Mouse (Mus musculus) heart, embryonic 11.5 days (tissue): ENCODE results near the gene Ptpn1. TPM values are rescaled to one million over a fixed set of nuclear protein-coding genes. Genes with fewer than 3 reads are reported as not detected.

Experiments used
- ATAC-seq: fragments of 200-750 bp; cut with Nextera tagmentation; replicated peaks from 2 replicates; pipeline ENCODE4 v1.8.0; 2017; ENCODE audit warnings: moderate library complexity; ENCODE audit not compliant: insufficient number of reproducible peaks, low FRiP score, low TSS enrichment
- H3K27ac ChIP-seq: fragments of 300-500 bp; sonication (generic); 2 replicates; pipeline ENCODE4 v1.5.1; 2014; ENCODE audit warnings: mild to moderate bottlenecking, low read depth, low read length
- H3K27me3 ChIP-seq: fragments of 300-500 bp; sonication (generic); 2 replicates; pipeline ENCODE4 v1.6.1; 2014; ENCODE audit warnings: mild to moderate bottlenecking, low read length, mixed read lengths; ENCODE audit not compliant: control insufficient read depth, insufficient read depth
- H3K36me3 ChIP-seq: fragments of 300-500 bp; sonication (generic); 2 replicates; pipeline ENCODE4 v1.6.1; 2014; ENCODE audit warnings: mild to moderate bottlenecking, low read length, moderate library complexity, mixed read lengths; ENCODE audit not compliant: control insufficient read depth, insufficient read depth
- H3K4me1 ChIP-seq: fragments of 300-500 bp; sonication (generic); 2 replicates; pipeline ENCODE4 v1.6.1; 2014; ENCODE audit warnings: low read length; ENCODE audit not compliant: control insufficient read depth, insufficient read depth
- H3K4me2 ChIP-seq: fragments of 300-500 bp; sonication (generic); 2 replicates; pipeline ENCODE4 v1.6.1; 2014; ENCODE audit warnings: mild to moderate bottlenecking, moderate library complexity
- H3K4me3 ChIP-seq: fragments of 300-500 bp; sonication (generic); 2 replicates; pipeline ENCODE4 v1.5.1; 2014; ENCODE audit warnings: low read depth, low read length
- H3K9ac ChIP-seq: fragments of 300-500 bp; sonication (generic); 2 replicates; pipeline ENCODE4 v1.6.1; 2014; ENCODE audit warnings: mild to moderate bottlenecking, low read depth, low read length, moderate library complexity
- H3K9me3 ChIP-seq: fragments of 300-500 bp; sonication (generic); replicated peaks from 2 replicates; pipeline ENCODE4 v1.6.1; 2016; ENCODE audit warnings: low read length; ENCODE audit not compliant: control insufficient read depth
- WGBS: fragments of 180-500 bp; shearing (Covaris S2); extraction: QIAGEN DNeasy Blood & Tissue Kit; methylation state at CpG from one replicate; pipeline ENCODE4 v1.1.7; 2014; ENCODE audit not compliant: insufficient replicate concordance; 5-methylcytosine and 5-hydroxymethylcytosine counted together
- polyA plus RNA-seq: library from polyadenylated mRNA; unstranded; fragments of >200 nt; fragmentation: Nextera tagmentation; extraction: Ambion mirVana; gene quantifications from 2 replicates; pipeline ENCODE4 v1.2.1, GENCODE M21; 2014

Ptpn1 gene
- polyA plus RNA-seq, 1 experiment from 2014 or later, result 46.7 TPM

GRCm38 (mm10) chr2:167897896-167898295, 34.0 kb upstream of the Ptpn1 start:
- WGBS, result 85% methylated on average over 8 of the region's 8 CpGs

GRCm38 (mm10) chr2:167899989-167900421, 31.9 kb upstream of the Ptpn1 start:
- H3K27me3 ChIP-seq, result peaks cover 6% of the 10 kb centered on the region; the same call in 1 of the 2 replicates
- no peak overlapping the region; the same call in 1 of the 2 replicates for H3K27ac ChIP-seq
- peak; percentile 70 for ATAC-seq
- H3K9me3 ChIP-seq, result no peaks in the 10 kb centered on the region; the same call in 1 of the 2 replicates
- peaks cover 14% of the 10 kb centered on the region for H3K4me1 ChIP-seq
- H3K36me3 ChIP-seq, result no peaks in the 10 kb centered on the region
- WGBS, result 15% methylated on average over 16 of the region's 16 CpGs
- peak overlapping the region; percentile 57 for H3K4me2 ChIP-seq
- H3K4me3 ChIP-seq, result no peak overlapping the region; the same call in 1 of the 2 replicates
- no peak overlapping the region for H3K9ac ChIP-seq

More at GRCm38 (mm10) chr2:167897896-167898295, 34.0 kb upstream of the Ptpn1 start:
- H3K27me3 ChIP-seq, result peaks cover 6% of the 10 kb centered on the region
- H3K4me2 ChIP-seq, result no peak overlapping the region
- no peak overlapping the region for H3K9ac ChIP-seq
- peaks cover 14% of the 10 kb centered on the region for H3K4me1 ChIP-seq
- H3K36me3 ChIP-seq, result no peaks in the 10 kb centered on the region
- no peak overlapping the region for H3K4me3 ChIP-seq
- no peaks in the 10 kb centered on the region for H3K9me3 ChIP-seq
- H3K27ac ChIP-seq, result no peak overlapping the region
- no peak for ATAC-seq

GRCm38 (mm10) chr2:167902116-167902703, 29.6 kb upstream of the Ptpn1 start:
- no peak overlapping the region for H3K9ac ChIP-seq
- no peaks in the 10 kb centered on the region for H3K36me3 ChIP-seq
- H3K4me3 ChIP-seq, result no peak overlapping the region
- H3K9me3 ChIP-seq, result no peaks in the 10 kb centered on the region; the same call in 1 of the 2 replicates
- 56% methylated on average over 9 of the region's 9 CpGs for WGBS
- peaks cover 2% of the 10 kb centered on the region; the same call in 1 of the 2 replicates for H3K27me3 ChIP-seq
- H3K4me1 ChIP-seq, result peaks cover 14% of the 10 kb centered on the region
- no peak overlapping the region for H3K4me2 ChIP-seq
- ATAC-seq, result no peak
- no peak overlapping the region for H3K27ac ChIP-seq

- no peak overlapping the region for H3K9ac ChIP-seq
- peaks cover 2% of the 10 kb centered on the region; the same call in 1 of the 2 replicates for H3K27me3 ChIP-seq
- no peak overlapping the region for H3K27ac ChIP-seq
- H3K4me2 ChIP-seq, result no peak overlapping the region
- peaks cover 14% of the 10 kb centered on the region for H3K4me1 ChIP-seq
- H3K9me3 ChIP-seq, result no peaks in the 10 kb centered on the region; the same call in 1 of the 2 replicates
- no peak overlapping the region for H3K4me3 ChIP-seq
- no peaks in the 10 kb centered on the region for H3K36me3 ChIP-seq
- WGBS, result 74% methylated on average over 11 of the region's 11 CpGs
- ATAC-seq, result no peak
Measured at GRCm38 (mm10) chr2:167903242-167903952, 28.5 kb upstream of the Ptpn1 start.

DNA sequence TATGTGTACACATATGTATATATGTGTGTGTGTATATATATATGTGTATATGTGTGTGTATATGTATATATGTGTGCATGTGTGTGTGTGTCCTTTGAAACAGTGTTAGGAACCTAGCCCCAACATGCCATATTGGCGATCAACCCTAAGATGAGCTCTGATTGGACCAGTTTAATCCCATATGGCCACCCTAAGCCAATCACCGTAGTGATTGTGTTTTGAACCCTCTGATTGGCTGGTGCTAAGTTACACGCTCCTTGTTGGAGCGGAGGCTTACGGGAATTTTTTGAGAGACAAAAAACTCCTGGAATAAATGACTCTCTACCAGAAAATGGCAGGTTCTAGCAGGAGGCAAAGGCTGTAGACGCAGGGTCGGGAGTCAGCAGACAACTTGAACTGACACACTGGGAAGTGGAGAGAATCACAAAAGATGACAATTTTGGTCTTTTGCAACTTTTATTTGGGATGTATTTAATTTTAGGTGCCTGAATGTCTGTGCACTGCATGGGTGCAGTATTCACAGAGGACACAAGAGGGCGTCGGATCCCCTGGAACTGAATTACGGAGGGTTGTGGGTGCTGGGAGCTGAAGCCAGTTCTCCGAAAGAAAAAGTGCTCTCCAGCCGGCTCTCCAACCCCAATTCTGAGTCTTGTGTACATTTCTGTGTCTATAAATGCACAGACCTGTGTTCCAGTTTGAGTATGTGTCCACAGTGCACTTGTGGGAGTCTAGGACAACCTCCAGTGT, 27.1 kb upstream of the Ptpn1 start:
- no peak for ATAC-seq
- WGBS, result 68% methylated on average over 12 of the region's 12 CpGs
- H3K27ac ChIP-seq, result no peak overlapping the region
- H3K9me3 ChIP-seq, result no peaks in the 10 kb centered on the region; the same call in 1 of the 2 replicates
- H3K36me3 ChIP-seq, result no peaks in the 10 kb centered on the region
- H3K9ac ChIP-seq, result no peak overlapping the region
- H3K4me1 ChIP-seq, result peaks cover 10% of the 10 kb centered on the region
- peaks cover 2% of the 10 kb centered on the region; the same call in 1 of the 2 replicates for H3K27me3 ChIP-seq
- H3K4me2 ChIP-seq, result no peak overlapping the region
- no peak overlapping the region for H3K4me3 ChIP-seq

GRCm38 (mm10) chr2:167905561-167905960, 26.3 kb upstream of the Ptpn1 start:
- Histone ChIP-seq H3K27me3 (0 out of 2 replicates have a peak, but pooled peaks cover 2% of the 10 kb centered on the region), H3K4me1 (peaks cover 2% of the 10 kb centered on the region), H3K4me2 (no peak overlapping the region), H3K27ac (no peak overlapping the region), H3K4me3 (no peak overlapping the region), H3K9ac (no peak overlapping the region), H3K9me3 (no peaks in the 10 kb centered on the region; the same call in 1 of the 2 replicates), H3K36me3 (no peaks in the 10 kb centered on the region)
- WGBS, result 45% methylated on average over 8 of the region's 8 CpGs
- ATAC-seq, result no peak

GRCm38 (mm10) chr2:167906729-167907128, 25.1 kb upstream of the Ptpn1 start:
- ATAC-seq, result no peak
- Histone ChIP-seq H3K27me3 (no peaks in the 10 kb centered on the region), H3K4me1 (no peaks in the 10 kb centered on the region), H3K9ac (no peak overlapping the region), H3K27ac (no peak overlapping the region), H3K36me3 (no peaks in the 10 kb centered on the region), H3K4me2 (no peak overlapping the region), H3K9me3 (no peaks in the 10 kb centered on the region; the same call in 1 of the 2 replicates), H3K4me3 (no peak overlapping the region)

DNA sequence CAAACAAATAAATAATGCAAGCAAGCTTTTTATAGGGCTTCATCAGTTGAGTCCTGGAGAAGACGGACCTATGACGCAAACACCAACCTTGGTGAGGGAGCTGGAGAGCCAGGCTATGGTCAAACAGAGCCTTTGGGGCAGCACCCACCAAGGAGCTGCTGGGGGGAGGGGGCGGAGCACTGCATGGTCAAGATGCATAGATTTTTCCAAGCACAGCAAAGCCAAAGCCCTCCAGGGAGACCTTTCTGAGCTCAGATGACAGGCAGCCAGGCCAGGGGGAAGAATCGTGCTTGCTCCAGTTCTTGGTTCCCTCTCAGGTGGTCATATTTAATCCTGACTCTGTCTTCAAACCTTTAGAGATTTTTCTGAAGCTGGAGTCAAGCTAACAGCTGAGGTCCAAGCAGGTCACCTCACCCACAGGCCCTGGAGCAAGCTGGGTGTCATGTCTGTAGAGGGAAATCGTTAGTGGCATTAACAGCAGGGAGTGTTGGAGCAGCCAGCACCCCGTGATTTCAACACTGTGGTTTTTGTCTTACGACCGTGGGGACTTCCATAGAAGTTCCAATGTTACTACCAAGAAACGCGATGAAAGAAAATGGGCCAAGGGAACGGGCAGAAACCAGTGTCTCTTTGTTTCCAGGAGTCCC, 22.2 kb upstream of the Ptpn1 start:
- ATAC-seq, result no peak

More for the DNA sequence above, 22.2 kb upstream of the Ptpn1 start:
- Histone ChIP-seq H3K27ac (no peak overlapping the region), H3K4me1 (no peaks in the 10 kb centered on the region), H3K36me3 (no peaks in the 10 kb centered on the region), H3K4me2 (no peak overlapping the region), H3K4me3 (no peak overlapping the region), H3K9ac (0 out of 2 replicates have a peak overlapping the region, but pooled peaks have one; percentile 24), H3K27me3 (no peaks in the 10 kb centered on the region), H3K9me3 (no peaks in the 10 kb centered on the region; the same call in 1 of the 2 replicates)
- 69% methylated on average over 11 of the region's 11 CpGs for WGBS
